Mouse (Mus musculus): ENCODE results near the gene Syngap1. TPM values are rescaled to one million over a fixed set of nuclear protein-coding genes. Genes with fewer than 3 reads are reported as not detected.
"Not testable (repeated sequence)": the region's sequence is repeated elsewhere in the genome, so short reads cannot be mapped to it uniquely, and the experiment has no call there.

Syngap1 gene
- total RNA-seq, 2 experiments from 2014 or later: 3.4 to 3.5 TPM

DNA sequence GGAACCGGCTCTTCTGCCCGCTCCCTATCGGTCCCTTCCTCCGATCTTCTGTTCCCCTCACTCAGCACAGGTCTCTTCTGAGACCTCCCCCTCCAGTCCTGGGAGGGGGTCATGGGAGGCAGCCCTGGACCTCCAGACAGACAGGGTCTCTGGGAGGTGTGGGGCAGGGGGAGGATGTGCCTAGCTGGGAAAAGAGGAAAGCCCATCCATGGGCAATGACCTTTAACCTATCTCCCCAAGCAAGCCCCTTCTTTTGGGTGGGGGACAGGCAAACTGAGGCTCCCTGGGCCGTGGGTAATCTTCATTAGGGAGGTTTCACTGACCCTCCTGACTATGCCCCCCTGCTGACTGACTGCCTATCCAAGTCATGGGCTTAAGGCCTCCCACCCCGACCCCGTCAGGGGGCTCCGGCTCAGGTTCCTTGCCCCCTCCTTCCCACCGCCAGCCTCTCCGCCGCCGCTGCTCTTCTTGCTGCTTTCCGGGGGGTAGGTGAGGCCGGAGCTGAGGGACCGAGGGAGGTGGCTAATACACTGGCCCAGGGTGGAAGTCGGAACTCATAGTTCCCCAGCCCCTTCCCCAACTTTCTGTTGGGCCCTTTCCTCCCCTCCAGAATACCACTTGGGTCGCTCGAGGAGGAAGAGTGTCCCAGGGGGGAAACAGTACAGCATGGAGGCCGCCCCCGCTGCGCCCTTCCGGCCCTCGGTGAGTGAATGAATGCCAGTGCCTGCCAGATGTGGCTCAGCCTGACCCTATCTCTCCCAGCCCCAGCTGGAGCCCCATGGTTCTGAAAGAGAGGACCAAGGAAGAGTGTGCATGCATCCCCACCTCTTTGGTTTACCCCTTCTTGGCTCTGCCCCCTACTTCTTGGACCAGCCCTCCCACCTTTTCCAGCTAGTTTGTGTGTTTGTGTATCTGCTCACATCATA, 11.2 kb downstream of the Syngap1 start:
- intact Hi-C loops (cut with DNase I): no loop called here
- no peak for DNase-seq

DNA sequence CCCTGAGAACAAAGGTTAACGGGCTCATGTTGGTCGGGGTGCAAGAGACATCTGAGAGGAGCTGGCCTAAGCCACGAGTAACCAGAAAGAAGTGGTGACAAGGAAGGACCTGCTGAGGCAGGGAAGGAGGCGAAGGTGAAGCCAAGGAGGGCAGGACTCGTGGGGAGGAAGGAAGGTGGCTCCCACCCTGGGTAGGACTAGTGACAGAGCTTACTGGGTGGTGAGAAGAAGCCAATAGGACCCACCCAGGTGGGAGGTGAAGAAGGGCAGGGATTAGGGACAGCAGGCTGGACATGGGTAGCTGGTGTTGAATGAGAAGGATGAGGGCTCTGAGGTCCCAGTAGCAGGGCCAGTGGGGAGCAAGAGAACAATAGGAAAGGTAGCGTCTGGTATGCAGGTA, 12.1 kb downstream of the Syngap1 start:
- intact Hi-C loops (cut with DNase I): no loop called here
- no peak for DNase-seq

DNA sequence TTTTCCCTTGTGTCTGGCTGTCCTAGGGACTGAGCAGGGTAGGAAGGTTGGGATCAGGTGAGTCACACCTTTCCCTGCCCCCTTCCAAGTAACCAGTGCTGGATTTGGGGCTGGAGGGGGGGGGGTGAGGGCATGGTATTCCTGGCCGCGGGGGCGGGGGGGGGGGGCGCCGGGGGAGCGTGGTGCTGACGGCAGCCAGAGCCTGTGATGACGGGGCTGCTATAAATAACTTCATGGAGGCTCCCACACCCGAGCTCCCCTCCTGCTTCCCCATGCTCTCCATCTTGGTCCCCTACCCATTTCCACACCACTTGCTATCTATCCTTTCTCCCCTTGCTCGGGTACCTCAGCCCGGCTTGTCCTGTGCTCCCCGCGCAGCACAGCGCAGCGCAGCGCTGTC, 12.7 kb downstream of the Syngap1 start:
- intact Hi-C loops (cut with DNase I): no loop called here
- no peak for DNase-seq

DNA sequence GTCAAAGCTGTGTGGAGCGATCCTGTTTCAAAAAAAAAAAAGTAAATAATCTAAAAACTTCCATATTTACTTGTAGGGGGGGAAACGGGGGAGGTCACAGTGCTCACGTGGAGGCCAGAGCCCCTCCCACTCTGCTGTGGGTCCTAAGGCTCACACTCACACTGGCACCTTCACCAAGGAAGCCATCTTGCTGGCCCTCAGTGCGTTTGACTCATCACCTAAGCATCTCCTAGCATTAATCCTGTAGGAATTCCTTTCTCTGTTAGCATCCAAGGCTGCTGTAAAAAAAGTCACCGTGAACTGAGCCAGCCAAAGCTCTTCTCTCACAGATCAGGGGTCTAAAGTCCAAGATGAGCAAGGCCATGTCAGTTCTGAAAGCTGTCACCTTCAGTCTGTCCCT, 15.3 kb downstream of the Syngap1 start:
- intact Hi-C loops (cut with DNase I): no loop called here
- no peak for DNase-seq

DNA sequence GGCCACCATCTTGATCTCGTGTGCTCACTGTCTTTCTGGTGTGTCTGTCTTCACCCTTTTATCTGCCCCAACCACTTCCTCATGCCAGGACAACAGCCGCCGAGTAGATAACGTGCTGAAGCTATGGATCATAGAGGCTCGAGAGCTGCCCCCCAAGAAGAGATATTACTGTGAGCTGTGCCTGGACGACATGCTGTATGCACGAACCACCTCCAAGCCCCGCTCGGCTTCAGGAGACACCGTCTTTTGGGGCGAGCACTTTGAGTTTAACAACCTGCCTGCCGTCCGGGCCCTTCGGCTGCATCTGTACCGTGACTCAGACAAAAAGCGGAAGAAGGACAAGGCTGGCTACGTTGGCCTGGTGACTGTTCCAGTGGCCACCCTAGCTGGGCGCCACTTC, 15.8 kb downstream of the Syngap1 start:
- intact Hi-C loops (cut with DNase I): no loop called here
- DNase-seq: no peak

DNA sequence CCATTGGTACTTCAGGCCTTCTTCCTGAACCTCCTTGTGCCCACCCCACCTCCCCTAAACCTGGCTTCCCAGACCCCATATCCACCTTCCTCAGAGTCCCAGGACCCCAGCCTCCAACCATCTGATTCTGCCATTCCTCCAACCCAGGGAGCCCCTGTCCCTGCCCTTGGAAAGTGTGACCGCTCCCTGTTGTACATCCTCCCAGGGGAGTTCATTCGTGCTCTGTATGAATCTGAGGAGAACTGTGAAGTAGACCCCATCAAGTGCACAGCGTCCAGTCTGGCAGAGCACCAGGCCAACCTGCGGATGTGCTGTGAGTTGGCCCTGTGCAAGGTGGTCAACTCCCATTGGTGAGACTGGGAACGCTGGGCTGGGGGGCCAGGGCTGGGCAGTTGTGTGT, 16.8 kb downstream of the Syngap1 start:
- intact Hi-C loops (cut with DNase I): no loop called here
- no peak for DNase-seq

DNA sequence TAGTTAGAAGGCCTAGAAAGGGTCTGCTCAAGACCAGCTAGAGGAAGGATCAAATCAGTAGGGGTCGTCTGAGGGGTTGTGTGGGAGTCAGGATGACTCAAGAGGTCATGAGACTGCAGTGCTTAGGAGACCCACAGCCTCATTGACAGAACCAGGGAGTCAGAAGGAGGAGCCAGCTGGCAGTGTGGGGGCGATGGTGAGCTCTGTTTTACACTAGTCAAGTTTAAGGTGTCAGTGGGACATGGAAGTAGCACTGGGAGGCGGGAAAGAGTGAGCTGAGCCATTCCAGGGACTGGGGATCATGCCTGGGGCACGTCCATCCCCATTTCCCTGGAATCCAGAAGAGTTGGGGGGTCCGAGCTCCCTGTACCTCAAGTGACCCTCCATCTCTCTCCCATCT, 17.8 kb downstream of the Syngap1 start:
- intact Hi-C loops (cut with DNase I): no loop called here
- DNase-seq: peak in 1 of 2 experiments; percentile 9

DNA sequence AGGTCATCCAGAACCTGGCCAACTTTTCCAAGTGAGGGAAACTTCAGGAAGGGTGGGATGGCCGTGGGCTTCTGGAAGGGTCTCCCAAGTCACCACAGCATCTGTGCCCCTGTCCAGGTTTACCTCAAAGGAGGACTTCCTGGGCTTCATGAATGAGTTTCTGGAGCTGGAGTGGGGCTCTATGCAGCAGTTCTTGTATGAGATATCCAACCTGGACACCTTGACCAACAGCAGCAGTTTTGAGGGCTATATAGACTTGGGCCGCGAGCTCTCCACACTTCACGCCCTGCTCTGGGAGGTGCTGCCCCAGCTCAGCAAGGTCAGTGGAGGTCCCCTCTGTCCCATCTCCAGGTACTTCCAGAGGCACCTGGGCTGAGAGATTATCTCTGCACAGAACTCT, 18.8 kb downstream of the Syngap1 start:
- intact Hi-C loops (cut with DNase I): no loop called here

DNA sequence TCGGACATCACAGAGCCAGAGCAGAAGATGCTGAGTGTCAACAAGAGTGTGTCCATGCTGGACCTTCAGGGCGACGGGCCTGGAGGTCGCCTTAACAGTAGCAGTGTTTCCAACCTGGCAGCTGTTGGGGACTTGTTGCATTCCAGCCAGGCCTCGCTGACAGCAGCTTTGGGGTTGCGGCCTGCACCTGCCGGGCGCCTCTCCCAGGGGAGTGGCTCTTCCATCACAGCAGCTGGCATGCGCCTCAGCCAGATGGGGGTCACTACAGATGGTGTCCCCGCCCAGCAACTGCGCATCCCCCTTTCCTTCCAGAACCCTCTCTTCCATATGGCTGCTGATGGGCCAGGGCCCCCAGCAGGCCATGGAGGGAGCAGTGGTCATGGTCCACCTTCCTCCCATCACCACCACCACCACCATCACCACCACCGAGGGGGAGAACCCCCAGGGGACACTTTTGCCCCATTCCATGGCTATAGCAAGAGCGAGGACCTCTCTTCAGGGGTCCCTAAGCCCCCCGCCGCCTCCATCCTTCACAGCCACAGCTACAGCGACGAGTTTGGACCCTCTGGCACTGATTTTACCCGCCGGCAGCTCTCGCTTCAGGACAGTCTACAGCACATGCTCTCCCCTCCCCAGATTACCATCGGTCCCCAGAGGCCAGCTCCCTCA, 20.7 kb downstream of the Syngap1 start:
- intact Hi-C loops (cut with DNase I): no loop called here
- peak in 1 of 2 experiments; percentile 7 for DNase-seq

More for the DNA sequence above, 18.8 kb downstream of the Syngap1 start:
- DNase-seq: no peak

DNA sequence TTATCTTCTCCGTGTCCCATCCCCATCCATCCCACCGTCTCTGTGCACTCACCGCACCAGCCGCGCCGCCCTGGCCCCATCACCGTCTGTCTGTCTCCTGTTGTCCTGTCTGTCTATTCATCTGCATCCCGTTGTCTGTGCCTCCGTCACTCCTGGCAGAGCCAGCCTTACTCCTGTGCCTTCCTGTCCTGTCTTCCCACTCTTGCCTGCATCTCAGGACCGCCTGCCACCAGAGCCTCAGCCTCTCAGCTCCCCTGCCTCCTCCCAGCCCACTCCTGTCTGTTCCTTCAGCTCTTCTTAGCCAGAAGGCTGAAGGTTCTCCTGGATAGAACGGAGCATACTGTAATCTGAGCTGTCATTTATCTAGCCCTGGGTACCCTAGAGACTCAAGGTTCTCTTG, 25.9 kb downstream of the Syngap1 start:
- DNase-seq: no peak
- intact Hi-C loops (cut with DNase I): no loop called here

DNA sequence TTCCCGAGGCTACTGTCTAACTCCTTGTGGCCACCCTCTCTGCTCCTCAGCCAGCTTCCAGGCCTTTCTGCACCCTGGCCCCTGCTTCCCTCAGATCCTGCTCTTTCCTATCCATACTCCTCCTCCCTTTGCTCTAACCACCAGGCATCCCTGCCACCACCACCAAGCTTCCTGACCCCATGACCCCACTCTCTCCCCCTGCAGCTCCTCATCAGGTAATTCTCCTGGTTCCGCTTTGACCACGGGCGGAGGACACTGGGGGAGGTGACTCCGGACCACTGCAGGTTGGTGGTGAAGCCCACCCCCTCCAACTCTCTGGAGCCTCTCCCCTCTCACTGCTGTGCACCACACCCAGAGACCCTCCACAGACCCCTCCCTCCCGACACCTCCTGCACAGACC, 26.4 kb downstream of the Syngap1 start:
- no peak for DNase-seq
- intact Hi-C loops (cut with DNase I): no loop called here

DNA sequence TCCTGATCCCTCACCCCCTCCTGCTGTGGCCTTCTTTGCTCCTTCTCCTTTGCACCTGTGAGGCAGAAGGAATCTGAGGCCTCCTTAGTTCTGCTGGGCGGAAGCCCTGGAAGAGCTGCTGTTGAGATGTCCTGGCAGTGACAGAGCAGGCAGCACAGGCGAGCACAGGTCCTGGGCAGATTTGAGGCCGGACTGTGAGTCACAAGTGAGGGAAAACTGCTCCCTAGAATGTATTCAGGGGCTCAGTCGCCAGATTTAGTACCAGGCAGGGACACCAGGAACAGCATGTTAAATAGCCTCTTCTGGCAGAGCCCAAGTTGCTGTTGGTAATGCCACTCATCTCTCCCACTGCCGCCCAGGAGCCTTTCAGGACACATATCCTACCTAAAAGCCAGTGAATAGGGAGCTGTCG, 27.2 kb downstream of the Syngap1 start:
- DNase-seq: no peak
- intact Hi-C loops (cut with DNase I): no loop called here

DNA sequence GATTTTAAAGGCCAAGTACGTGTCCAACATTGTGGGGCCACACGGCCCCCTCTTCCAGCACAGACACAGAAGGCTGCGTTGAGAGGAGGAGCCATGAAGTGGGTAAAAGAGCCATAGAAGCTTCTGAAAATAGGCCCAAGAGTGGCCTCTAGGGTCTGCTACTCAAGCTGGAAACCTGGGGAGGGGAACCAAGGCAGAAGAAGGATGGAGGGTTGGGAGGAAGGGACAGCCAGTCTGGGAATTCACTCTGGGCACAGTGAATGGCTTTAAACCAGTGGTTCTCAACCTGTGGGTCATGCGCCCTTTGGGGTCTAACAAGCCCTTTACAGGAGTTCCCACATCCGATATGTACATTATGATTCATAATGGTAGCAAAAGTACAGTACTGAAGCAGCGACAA, 28.2 kb downstream of the Syngap1 start:
- no peak for DNase-seq
- intact Hi-C loops (cut with DNase I): no loop called here

DNA sequence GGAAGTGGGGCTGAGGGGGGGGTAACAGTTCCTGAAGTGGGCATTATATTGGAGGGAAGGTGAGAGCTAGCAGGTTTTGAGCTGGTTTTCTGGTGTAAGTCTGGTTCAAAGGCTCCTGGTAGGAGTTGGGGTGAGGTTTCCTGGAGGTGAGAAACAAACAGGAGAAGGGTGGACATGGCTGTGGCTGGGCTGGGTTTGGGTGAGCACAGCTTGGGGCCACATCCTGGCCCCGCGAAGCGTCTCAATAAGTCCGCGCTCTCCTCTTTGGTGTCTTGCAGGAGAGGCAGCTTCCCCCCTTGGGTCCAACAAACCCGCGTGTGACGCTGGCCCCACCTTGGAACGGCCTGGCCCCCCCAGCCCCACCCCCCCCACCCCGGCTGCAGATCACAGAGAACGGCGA, 29.2 kb downstream of the Syngap1 start:
- intact Hi-C loops (cut with DNase I): no loop called here

DNA sequence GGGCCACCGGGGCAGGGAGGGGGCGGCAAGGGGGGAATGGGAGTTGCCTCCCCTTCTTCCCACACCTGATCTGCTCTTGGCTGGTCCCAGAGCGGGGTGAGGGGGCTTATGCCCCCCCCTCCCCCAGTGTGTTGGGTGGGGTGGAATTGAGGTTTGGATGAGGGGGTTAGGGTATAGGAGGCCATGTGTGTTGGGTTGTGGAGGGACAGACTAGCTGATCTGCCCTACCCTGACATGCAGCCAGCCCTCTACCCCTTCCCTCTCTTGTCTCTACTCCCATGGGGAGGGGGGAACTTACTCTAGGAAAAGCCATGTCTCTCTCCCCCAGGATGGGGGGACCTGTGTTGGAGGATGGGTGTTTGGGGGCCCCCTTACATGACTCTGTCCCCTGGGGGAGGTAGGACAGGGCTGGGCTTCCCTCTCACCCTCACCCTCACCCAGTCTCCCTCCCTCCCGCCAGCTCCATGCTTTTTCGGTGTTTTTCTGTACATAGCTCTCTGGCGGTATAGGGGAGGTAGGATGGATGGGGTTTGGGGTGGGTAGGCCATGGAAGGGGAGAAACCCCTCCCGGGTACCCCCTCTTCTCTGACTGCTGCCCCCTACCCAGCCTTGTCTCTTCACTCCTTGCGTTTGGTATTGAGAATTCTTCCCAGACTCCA, 30.3 kb downstream of the Syngap1 start:
- intact Hi-C loops (cut with DNase I): no loop called here
- no peak for DNase-seq

More for the DNA sequence above, 29.2 kb downstream of the Syngap1 start:
- DNase-seq: no peak

DNA sequence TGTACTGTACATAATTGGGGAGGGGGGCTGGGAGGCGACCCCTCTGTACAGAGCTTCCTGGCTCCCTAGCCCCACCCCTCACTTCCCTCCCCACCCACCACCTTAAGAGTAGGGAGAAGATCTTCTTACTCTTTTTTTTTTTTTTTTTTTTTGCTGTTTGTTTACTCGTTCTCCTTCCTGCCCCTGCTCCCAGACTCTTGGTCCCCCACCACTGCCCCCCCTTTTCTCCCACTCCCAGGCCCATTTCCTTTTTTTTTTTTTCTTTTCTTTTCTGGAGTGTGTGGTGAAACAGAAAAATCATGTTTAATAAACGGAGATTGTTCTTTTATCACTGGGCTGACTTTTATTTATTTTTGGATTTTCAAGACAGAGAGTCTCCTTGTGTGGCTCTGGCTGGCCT, 31.1 kb downstream of the Syngap1 start:
- intact Hi-C loops (cut with DNase I): loop anchor here (2.0 kb wide), 1 partner anchor 55 kb away; the partner anchor contains the start of gene Kifc5b
- no peak for DNase-seq

DNA sequence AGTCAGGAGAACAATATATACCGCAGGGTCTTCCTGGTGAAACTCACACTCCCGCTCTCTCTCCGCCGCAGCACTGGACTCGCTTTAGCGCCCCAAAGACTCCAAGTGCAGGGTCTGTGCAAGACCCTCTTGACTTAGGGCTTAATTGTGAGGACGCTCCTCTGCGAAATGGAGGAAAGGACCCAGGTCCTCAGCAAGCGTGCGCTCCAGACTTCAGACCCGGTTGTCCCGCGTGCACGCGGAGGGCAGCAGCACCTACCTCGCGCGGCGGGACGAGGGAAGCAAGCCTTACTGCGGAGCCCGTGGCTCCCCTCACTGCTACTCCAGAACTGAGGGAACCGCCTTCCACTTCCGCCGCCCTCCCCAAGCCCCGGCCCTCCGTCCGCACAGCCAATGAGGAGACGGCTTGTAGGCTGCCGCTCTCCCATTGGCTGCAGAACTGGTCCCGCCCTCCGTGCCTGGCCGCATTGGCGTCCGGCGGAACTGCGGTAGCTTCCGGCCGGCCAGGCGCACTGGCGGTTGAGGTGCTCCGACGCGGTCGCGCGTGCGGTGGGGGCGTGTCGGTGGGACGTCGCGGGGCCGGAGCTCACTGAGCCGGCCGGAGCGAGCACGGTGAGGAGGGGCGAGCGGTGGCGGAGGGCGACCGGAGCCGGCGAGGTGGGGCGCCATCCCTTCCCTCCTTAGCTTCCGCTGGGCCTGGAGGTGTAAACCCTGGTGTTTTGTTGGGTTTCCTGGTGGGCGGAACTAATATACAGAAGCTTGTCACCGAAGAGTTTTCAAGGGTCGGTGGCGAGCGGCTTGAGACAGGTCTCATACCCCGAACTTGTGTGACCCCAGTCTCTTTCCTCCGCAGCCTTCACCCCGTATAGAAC, 31.9 kb downstream of the Syngap1 start, which contains the start of gene Zbtb9:
Gene Zbtb9, plus strand, starts transcription at position 465 of the 872 bp plus-strand sequence.
- intact Hi-C loops (cut with DNase I): loop anchor here (2.0 kb wide), 1 partner anchor 56 kb away; the partner anchor contains the start of gene Kifc5b

DNA sequence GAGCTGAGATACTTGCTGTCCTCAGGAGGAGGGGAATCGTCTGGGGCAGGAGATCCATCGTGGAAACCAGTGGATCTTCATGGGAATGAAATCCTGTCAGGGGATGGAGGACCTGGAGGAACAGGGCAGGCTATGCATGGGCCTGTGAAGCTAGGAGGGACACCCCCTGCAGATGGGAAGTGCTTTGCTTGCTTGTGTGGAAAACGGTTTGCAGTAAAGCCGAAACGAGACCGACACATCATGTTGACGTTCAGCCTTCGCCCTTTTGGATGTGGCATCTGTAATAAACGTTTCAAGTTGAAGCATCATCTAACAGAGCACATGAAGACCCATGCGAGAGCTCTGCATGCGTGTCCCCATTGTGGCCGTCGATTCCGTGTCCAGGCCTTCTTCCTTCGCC, 33.5 kb downstream of the Syngap1 start:
- DNase-seq: no peak
- intact Hi-C loops (cut with DNase I): no loop called here

More for the DNA sequence above, 31.9 kb downstream of the Syngap1 start, which contains the start of gene Zbtb9:
- peak; percentile 90 to 95 for DNase-seq

DNA sequence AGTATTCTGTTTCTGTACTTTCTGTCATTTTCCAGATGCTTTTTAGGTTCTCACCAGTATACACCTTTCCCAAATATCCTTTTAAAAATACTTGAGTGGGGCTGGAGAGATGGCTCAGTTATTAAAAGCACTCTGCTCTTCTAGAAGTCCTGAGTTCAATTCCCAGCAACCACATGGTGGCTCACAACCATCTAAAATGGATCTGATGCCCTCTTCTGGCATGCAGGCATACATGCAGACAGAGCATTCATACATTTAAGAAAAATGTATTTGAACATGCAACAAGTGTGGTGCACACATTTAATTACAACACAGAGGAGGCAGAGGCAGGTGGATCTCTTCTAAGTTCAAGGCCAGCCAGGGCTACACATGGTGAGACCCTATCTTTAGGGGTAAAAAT, 34.4 kb downstream of the Syngap1 start:
- intact Hi-C loops (cut with DNase I): no loop called here
- DNase-seq: no peak

DNA sequence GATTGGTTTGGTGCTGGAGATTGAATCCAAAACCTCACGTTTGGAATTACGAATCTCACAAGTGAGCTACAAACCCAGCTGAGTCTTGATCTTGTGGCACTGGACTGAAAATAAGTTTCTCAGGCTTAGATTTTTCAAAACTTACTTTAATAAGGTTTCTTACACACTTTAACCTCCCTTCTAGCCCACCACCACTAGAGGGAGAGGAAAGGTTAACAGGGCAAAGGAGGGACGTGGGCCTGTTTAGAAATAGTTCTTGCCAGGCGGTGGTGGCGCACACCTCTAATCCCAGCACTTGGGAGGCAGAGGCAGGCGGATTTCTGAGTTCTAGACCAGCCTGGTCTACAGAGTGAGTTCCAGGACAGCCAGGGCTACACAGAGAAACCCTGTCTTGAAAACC, 36.3 kb downstream of the Syngap1 start:
- DNase-seq; intact Hi-C loops (cut with DNase I): not testable (repeated sequence)

Measured in gastrocnemius, postnatal 36 days (tissue).